Mouse (Mus musculus): ENCODE results near the gene Nek9.

Nek9 gene

DNA sequence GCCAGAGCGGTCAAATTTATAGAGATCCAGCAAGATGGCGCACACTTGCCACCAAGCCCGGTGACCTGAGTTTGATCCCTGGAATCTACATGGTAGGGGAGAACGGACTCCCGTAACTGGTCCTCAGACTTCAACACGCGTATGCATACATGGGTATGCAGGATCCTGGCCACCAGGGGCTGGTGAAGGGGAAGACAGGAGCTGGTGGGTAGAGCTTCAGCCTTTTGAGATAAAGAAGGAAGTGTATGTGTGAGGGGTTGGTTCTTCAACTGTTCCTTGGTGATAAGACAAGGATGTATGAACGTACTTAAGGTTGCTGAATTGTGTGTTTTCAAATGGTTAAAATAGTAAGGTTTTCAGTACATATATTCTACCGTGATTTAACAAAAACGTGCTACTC lies 60.2 kb downstream of the Nek9 start:
- in situ Hi-C loops (cut with MboI; ENCODE audit: unreplicated experiment in 2 of 2) = no loop called here

DNA sequence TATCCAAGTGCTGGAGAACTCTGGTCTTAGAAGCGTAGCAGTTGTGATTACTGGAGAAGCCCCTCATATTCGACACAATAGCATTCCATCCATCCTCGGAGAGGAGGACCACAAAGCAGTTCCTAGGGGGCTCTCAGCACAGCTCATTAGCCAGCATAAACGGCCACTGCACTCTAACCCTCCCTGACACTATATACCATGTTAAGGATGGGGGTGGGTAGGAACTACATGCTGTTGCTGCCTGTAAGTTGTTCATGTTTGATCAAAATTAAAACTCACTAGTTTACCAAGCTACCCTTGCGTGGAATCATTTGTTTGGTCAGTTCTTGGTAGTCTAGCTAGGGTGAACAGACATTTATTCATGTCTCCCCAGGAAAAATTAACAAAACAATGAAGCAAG lies 62.9 kb downstream of the Nek9 start:
- in situ Hi-C loops (cut with MboI; ENCODE audit: unreplicated experiment in 2 of 2) = no loop called here

DNA sequence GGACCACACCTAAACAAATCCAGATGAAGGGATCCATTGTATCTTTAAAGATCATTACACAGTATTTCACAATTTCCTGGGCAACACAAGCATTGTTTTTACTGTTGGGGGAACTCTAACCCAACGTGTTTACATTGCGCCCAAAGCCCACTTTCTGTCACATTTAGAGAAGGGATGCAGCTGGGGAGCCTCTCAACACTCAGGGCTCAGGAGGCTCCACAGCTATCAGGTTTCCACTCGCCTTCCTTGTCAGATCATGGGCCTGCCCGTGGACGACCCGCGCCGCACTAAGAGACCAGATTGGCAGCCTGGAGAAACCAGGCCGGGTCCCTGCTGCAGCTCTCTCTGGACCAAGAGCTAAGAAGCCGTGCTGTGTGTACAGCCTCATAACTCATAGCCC lies 65.7 kb downstream of the Nek9 start:
- in situ Hi-C loops (cut with MboI; ENCODE audit: unreplicated experiment in 2 of 2) = loop anchor here in 1 of 2 experiments (5.0 kb wide), 1 partner anchor 36 kb away; no protein-coding TSS in a partner anchor

DNA sequence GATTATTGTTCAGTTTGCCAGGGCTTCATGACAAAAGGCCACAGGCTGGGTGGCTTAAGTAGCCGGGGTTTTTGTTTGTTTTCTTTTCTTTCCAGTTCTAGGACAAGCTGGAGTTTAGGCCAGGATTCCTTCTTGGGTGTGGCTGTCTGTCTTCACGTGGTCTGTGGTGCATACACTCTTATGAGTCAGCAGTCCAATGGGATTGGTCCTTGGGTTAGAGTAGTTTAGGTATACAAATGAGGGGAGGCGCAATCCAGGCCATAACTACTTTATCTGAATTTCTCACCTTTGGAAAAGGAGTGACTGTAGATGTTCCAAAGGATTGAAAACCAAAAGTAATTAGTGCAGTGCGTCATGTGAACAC lies 67.3 kb downstream of the Nek9 start:
- in situ Hi-C loops (cut with MboI; ENCODE audit: unreplicated experiment in 2 of 2) = loop anchor here in 1 of 2 experiments (5.0 kb wide), 1 partner anchor 35 kb away; no protein-coding TSS in a partner anchor

DNA sequence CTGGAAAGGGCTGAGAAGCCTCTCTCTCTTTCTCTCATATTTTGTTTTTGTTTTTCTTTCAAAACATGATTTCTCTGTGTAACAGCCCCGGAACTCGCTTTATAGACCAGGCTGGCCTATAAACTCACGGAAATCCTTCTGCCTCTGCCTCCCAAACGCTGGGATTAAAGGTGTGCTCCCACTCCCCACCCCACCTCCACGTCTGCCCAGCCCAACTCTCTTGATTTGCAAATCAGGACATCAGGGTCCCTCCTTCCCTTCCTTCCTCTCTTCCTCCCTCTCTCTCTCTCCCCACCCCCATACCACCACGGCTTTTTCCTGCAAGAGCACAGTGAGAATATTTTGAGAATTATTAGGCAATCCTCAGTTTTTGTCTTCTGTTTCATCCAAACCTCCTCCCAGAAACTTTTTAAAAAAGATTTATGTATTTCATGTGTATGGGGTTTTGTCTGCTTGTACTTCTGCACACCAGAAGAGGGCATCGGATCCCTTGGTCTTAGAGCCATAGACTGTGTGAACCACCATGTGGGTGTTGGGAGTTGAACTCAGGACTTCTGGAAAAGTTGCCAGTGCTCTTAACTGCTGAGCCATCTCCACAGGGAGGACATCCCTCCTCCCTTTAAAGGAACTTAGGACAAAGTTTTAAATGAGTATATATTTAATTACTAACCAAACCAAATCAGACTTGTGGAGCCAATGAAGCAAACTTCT lies 67.9 kb downstream of the Nek9 start:
- in situ Hi-C loops (cut with MboI; ENCODE audit: unreplicated experiment in 2 of 2) = loop anchor here in 1 of 2 experiments (5.0 kb wide), 1 partner anchor 34 kb away; no protein-coding TSS in a partner anchor

DNA sequence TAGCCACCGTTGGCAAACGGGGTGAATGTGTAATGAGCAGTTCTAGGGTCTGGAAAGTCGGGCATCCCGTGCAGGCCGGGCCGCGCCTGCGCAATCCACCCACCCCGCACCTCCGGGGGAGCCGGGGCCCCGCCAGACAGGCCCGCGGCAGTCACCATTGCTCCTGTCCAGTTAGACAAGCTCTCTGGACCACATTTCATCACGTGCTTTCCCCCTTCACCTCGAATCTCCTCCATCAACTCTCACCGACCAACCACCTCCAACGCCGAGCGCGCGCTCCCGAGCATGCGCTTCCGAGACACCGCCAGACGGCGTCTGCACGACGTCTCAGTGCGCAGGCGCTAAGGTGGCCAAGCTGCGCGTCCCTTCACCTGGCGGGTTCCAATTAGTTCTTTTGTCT lies 68.8 kb downstream of the Nek9 start, which contains the start of gene Mlh3:
Mlh3 (minus strand) TSS at position 281 of the 400 bp plus-strand sequence.
- in situ Hi-C loops (cut with MboI; ENCODE audit: unreplicated experiment in 2 of 2) = loop anchor here in 1 of 2 experiments (5.0 kb wide), 1 partner anchor 33 kb away; no protein-coding TSS in a partner anchor

DNA sequence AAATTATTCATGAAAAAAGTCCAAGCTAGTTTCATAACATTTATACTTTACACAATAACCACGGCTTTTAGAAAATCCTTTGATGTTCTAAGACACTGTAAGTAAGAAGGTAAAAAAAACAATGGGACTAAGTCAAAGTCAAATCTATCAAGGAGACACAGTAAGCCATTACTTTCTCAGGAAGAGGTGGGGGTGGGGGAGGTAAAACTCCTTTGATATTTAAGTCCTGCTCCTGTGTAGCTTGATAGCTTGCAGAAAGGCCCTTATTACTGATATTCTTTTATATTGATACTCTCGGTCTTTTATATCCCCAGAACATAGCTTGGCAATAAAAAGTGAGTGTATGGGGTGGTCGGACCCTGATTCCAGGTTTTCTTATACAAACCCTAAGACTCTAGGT lies 69.3 kb downstream of the Nek9 start:
- in situ Hi-C loops (cut with MboI; ENCODE audit: unreplicated experiment in 2 of 2) = loop anchor here in 1 of 2 experiments (5.0 kb wide), 1 partner anchor 33 kb away; no protein-coding TSS in a partner anchor

DNA sequence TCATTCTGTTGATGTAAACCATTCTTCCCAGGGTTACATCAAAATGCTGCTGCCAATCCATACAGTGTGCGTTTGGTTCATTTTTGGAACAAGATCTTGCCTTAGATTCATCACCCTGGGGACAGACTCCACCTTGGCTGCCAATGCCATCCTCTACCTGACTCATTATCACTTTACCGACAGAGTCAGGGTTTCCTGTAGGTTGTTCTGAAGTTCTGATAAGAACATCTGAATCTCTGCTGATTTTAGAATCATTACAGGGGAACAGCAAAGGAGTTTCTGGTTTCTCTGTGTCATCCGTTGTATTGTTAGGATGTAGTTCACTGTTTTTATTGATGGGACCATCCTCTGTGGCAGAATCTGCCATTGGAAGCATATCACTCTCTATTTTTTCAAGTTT lies 72.9 kb downstream of the Nek9 start:
- in situ Hi-C loops (cut with MboI; ENCODE audit: unreplicated experiment in 2 of 2) = no loop called here

DNA sequence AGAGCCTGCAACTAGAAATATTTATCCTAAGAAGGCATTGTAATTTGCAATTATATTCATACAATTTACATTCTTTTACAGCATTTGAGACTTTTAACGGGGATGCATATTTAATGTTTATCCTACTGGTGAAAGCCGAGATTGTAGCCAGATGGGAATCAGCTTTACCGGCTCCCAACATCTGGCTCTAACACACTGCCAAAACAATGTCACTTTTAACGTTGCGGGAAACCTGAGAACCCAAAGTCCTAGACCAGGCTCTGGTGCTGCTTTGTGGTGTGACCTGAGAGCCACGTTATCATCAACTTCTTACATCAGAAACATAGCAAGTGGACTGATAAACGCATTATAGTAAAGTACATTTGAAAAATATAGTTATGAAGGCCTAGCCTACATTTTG lies 74.2 kb downstream of the Nek9 start:
- in situ Hi-C loops (cut with MboI; ENCODE audit: unreplicated experiment in 2 of 2) = loop anchor here in 1 of 2 experiments (5.0 kb wide), 1 partner anchor 43 kb away; no protein-coding TSS in a partner anchor

DNA sequence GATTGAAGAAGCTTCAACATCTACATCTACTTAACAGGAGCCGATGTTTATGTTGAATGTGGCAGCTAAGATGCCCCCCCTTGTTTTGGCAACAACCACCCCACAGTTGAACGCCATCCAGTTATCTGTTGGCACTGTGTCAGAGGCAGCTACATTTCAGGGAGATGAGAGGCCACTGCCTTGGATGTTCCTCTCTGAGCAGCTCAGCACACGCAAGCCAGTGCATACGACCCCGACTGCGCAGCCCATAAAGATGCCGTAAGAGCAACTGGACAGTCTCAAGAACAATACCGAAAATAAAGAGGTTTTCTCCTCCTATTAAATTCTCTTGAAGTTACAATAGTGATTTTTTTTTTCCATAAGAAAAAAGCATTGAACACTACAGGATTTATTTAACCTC lies 74.6 kb downstream of the Nek9 start:
- in situ Hi-C loops (cut with MboI; ENCODE audit: unreplicated experiment in 2 of 2) = loop anchor here in 1 of 2 experiments (5.0 kb wide), 1 partner anchor 42 kb away; no protein-coding TSS in a partner anchor

DNA sequence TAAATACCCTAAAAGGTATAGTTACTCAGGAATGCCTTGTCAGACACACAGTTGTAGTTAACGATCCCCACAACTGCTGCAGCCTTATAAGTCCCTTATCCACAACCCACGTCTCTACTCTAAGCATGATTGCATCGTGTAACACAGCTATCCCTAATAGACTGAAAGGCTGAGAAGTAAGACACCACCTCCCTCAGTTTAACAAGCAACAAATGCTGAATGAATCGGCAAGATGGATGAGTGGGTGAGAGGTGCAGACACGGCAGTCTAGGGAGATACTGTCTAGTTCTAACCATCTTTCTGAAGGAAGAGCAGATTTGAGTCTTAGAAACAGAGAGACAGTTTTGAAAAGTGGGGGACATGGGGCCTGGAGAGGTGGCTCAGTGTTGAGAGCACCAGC lies 76.0 kb downstream of the Nek9 start:
- in situ Hi-C loops (cut with MboI; ENCODE audit: unreplicated experiment in 2 of 2) = loop anchor here in 1 of 2 experiments (5.0 kb wide), 1 partner anchor 41 kb away; no protein-coding TSS in a partner anchor

DNA sequence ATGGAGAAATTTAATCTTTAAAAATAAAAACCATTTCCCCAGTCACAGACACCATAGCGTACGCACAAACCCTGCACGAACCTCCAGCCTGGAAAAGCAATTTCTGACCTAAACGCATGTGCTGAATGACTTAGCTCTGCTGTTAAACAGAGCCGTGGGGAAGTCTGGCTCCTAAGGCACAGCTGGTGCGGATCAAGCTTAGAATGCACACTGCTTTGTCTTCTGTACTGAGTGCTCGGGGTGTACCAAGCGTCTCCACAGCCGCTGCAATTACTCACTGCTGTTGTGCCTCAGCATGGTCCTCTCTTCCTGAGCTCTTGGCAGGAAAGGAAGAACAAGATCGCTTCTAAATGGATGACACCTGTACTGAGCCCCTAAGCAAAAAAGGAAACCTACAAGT lies 76.7 kb downstream of the Nek9 start:
- in situ Hi-C loops (cut with MboI; ENCODE audit: unreplicated experiment in 2 of 2) = loop anchor here in 1 of 2 experiments (5.0 kb wide), 1 partner anchor 40 kb away; no protein-coding TSS in a partner anchor

DNA sequence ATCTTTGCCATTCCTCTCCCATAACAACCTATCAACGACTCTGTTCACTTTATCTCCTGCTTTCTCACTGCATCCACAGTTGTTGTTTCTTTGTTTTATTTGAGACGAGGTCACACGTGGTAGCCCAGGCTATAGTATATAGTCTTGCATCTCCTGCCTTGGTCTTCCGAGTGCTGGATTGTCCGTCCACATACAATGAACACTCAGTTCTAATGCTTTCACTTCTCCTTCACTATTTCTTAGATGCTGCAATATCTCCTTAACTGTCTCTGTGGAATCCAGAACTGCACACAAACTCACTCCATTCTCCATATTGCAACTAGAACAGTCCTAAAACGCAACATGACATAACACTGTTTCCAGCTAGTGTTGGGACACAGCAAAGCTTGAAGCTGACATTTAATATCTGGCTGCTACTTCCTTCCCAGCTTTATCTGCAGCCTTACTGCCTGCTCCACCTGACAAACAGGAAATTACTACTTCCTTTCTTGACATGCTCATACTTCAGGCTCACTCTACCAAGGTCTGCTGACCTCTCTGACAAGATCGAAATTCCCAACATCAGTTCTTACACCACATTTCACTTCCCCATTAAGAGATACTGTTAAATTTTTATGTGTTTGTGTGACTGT lies 82.0 kb downstream of the Nek9 start:
- in situ Hi-C loops (cut with MboI; ENCODE audit: unreplicated experiment in 2 of 2) = no loop called here

DNA sequence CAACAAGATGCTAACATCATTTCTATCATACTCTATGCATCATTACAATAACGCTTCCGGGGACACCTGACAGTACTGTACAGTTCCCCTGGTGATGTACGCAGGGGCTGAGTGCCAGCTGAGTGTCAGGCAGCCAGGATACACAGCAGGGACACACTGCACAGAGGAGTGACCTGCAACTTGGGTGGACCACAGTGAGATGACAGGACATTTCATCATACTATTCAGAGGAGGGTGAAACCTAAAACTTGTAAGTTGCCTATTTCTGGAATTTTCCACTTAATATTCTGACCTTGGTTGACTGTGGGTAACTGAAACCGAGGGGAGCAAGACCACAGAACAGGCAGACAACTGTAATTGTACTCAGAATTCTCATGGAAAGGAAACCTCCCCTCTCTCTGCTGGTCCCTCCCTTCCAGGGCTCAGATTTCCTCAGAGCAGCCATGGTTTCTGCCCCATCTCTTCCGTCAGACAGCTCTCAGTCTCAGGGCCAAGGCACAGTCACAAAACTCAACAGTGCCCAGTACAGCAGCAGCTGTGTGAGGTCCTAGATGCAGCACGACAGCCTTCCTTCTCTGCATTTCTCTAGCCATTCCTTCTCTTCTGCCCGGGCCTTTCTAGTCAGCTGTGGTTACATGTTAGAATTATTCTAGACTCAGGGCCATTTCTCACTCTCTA lies 82.9 kb downstream of the Nek9 start:
- in situ Hi-C loops (cut with MboI; ENCODE audit: unreplicated experiment in 2 of 2) = no loop called here

DNA sequence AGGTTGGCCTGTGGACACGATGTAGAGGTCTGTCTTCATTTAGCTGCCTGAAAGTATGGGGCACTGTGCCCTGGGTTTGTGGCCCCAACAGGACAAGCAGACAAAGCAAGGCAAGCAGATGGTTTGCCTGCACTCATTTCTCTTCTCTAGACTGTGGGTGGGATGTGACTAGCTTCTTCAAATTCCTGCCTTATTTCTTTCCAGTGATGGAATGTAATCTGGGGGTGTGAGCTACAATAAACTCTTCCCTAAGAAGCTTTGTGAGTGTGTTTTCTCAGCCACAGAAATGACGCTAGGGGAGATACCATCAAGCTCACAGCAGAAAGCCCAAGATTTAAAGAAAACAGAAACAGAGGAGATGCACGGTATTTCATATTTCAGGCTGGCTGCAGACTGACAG lies 87.1 kb downstream of the Nek9 start:
- in situ Hi-C loops (cut with MboI; ENCODE audit: unreplicated experiment in 2 of 2) = no loop called here

All from v-Abl transformed pro-B cells (cell line).